Mouse (Mus musculus) hindbrain, embryonic 12.5 days (tissue): Measurements from ENCODE around the gene Fggy. TPM values are rescaled to one million over a fixed set of nuclear protein-coding genes. Genes with fewer than 3 reads are reported as not detected.

Experiments used
- ATAC-seq: fragments of 200-750 bp; cut with Nextera tagmentation; 2 replicates; pipeline ENCODE4 v1.8.0; 2017; ENCODE audit warnings: moderate TSS enrichment; ENCODE audit not compliant: low FRiP score
- H3K27ac ChIP-seq: fragments of 300-500 bp; sonication (generic); 2 replicates; pipeline ENCODE4 v1.5.1; 2016; ENCODE audit warnings: mild to moderate bottlenecking
- H3K27me3 ChIP-seq: fragments of 300-500 bp; sonication (generic); 2 replicates; pipeline ENCODE4 v1.6.1; 2016; ENCODE audit warnings: mild to moderate bottlenecking
- H3K36me3 ChIP-seq: fragments of 300-500 bp; sonication (generic); 2 replicates; pipeline ENCODE4 v1.6.1; 2016; ENCODE audit warnings: mild to moderate bottlenecking
- H3K4me1 ChIP-seq: fragments of 300-500 bp; sonication (generic); 2 replicates; pipeline ENCODE4 v1.6.1; 2016
- H3K4me2 ChIP-seq: fragments of 300-500 bp; sonication (generic); replicated peaks from 2 replicates; pipeline ENCODE4 v1.6.1; 2016; ENCODE audit warnings: mild to moderate bottlenecking
- H3K4me3 ChIP-seq: fragments of 300-500 bp; sonication (generic); 2 replicates; pipeline ENCODE4 v1.5.1; 2016; ENCODE audit warnings: mild to moderate bottlenecking
- H3K9ac ChIP-seq: fragments of 300-500 bp; sonication (generic); 2 replicates; pipeline ENCODE4 v1.6.1; 2016; ENCODE audit warnings: mild to moderate bottlenecking, moderate library complexity
- H3K9me3 ChIP-seq: fragments of 300-500 bp; sonication (generic); replicated peaks from 2 replicates; pipeline ENCODE4 v1.6.1; 2016; ENCODE audit warnings: mild to moderate bottlenecking
- WGBS: fragments of 180-500 bp; shearing (Covaris S2); methylation state at CpG from one replicate; pipeline ENCODE4 v1.1.7; 2016; 5-methylcytosine and 5-hydroxymethylcytosine counted together
- polyA plus RNA-seq: library from polyadenylated mRNA; unstranded; fragments of >200 nt; fragmentation: Nextera tagmentation; extraction: Ambion mirVana; gene quantifications from 2 replicates; pipeline ENCODE4 v1.2.1, GENCODE M21; 2016

Gene Fggy
- polyA plus RNA-seq, 1 experiment from 2014 or later, result 8.7 TPM

- no peaks in the 10 kb centered on the region for H3K27me3 ChIP-seq
- no peaks in the 10 kb centered on the region for H3K36me3 ChIP-seq
- no peak overlapping the region for H3K9ac ChIP-seq
- H3K9me3 ChIP-seq, result no peaks in the 10 kb centered on the region
- no peak overlapping the region for H3K4me2 ChIP-seq
- no peak overlapping the region for H3K27ac ChIP-seq
- no peaks in the 10 kb centered on the region for H3K4me1 ChIP-seq
- no peak for ATAC-seq
- H3K4me3 ChIP-seq, result no peak overlapping the region
These were observed 396.0 kb downstream of the Fggy start for GRCm38 (mm10) chr4:95953328-95953727.

- H3K4me3 ChIP-seq, result peak within 1 kb of the TSS; percentile 69
- H3K27me3 ChIP-seq, result no peaks in the 10 kb centered on the region
- peak; percentile 100 for ATAC-seq
- no peaks in the 10 kb centered on the region for H3K36me3 ChIP-seq
- H3K4me1 ChIP-seq, result peaks cover 9% of the 10 kb centered on the region
- peak within 1 kb of the TSS; percentile 75 for H3K9ac ChIP-seq
- H3K27ac ChIP-seq, result peak within 1 kb of the TSS; percentile 80
- peak within 1 kb of the TSS; percentile 75 for H3K4me2 ChIP-seq
- under 1% methylated on average over 79 of the region's 82 CpGs for WGBS
- H3K9me3 ChIP-seq, result no peaks in the 10 kb centered on the region
These were observed 409.8 kb downstream of the Fggy start, which contains the start of gene Hook1 for GRCm38 (mm10) chr4:95966928-95967724. Hook1 (plus strand) TSS chr4:95967240.
